Mouse (Mus musculus) MEL (cell line): ENCODE results near the gene Spdef.

Source experiments
- CHD1 ChIP-seq: IDR thresholded peaks from 2 replicates; pipeline ENCODE4 v1.6.1; 2012; ENCODE audit warnings: low read depth, mild to moderate bottlenecking, inconsistent platforms, low read length, improper control_type of control experiment
- CHD2 ChIP-seq: IDR thresholded peaks from 2 replicates; pipeline ENCODE4 v1.6.1; 2011; ENCODE audit warnings: low read length, improper control_type of control experiment
- CTCF ChIP-seq, 3 experiments: IDR thresholded peaks in 2 of 3; conservative IDR thresholded peaks in 1 of 3; 2 replicates each; pipeline ENCODE4 v1.5.1; 2011 to 2012; ENCODE audit warnings: low read length in 3 of 3, low read depth in 2 of 3, mild to moderate bottlenecking in 2 of 3, improper control_type of control experiment in 1 of 3, inconsistent platforms in 1 of 3, mixed read lengths in 1 of 3, moderate library complexity in 1 of 3; ENCODE audit not compliant: control insufficient read depth in 1 of 3, insufficient read depth in 1 of 3, poor library complexity in 1 of 3, severe bottlenecking in 1 of 3
- EP300 ChIP-seq, 2 experiments: IDR thresholded peaks; 2 replicates each; pipeline ENCODE4 v1.6.1; 2011; ENCODE audit warnings: improper control_type of control experiment in 2 of 2, low read length in 2 of 2, low read depth in 1 of 2, mild to moderate bottlenecking in 1 of 2
- GATA1 ChIP-seq: IDR thresholded peaks from 2 replicates; pipeline ENCODE4 v1.6.1; 2011; ENCODE audit warnings: low read depth, low read length, improper control_type of control experiment
- JUND ChIP-seq: IDR thresholded peaks from 2 replicates; pipeline ENCODE4 v1.6.1; 2011; ENCODE audit warnings: low read depth, mild to moderate bottlenecking, improper control_type of control experiment, low read length
- KAT2A ChIP-seq: conservative IDR thresholded peaks from 2 replicates; pipeline ENCODE4 v1.6.1; 2012; ENCODE audit warnings: low read depth, low read length, improper control_type of control experiment, inconsistent platforms
- MYB ChIP-seq: IDR thresholded peaks from 2 replicates; pipeline ENCODE4 v1.6.1; 2011; ENCODE audit warnings: mild to moderate bottlenecking, low read depth, low read length, improper control_type of control experiment
- POLR2A ChIP-seq, 2 experiments: IDR thresholded peaks; 2 replicates each; pipeline ENCODE4 v1.6.1; 2011 to 2012; ENCODE audit warnings: low read length in 2 of 2, mild to moderate bottlenecking in 2 of 2, control low read depth in 1 of 2, improper control_type of control experiment in 1 of 2, low read depth in 1 of 2, moderate library complexity in 1 of 2; ENCODE audit not compliant: control insufficient read depth in 1 of 2, insufficient read depth in 1 of 2, poor library complexity in 1 of 2
- RCOR1 ChIP-seq: IDR thresholded peaks from 2 replicates; pipeline ENCODE4 v1.6.1; 2012; ENCODE audit warnings: low read depth, mild to moderate bottlenecking, inconsistent platforms, low read length, improper control_type of control experiment
- TAL1 ChIP-seq: IDR thresholded peaks from 2 replicates; pipeline ENCODE4 v1.6.1; 2012; ENCODE audit warnings: mild to moderate bottlenecking, inconsistent platforms, low read length, moderate library complexity, mixed read lengths
- UBTF ChIP-seq: IDR thresholded peaks from 2 replicates; pipeline ENCODE4 v1.6.1; 2012; ENCODE audit warnings: low read depth, mild to moderate bottlenecking, inconsistent platforms, low read length, improper control_type of control experiment, moderate library complexity, borderline replicate concordance; ENCODE audit not compliant: insufficient read depth

DNA sequence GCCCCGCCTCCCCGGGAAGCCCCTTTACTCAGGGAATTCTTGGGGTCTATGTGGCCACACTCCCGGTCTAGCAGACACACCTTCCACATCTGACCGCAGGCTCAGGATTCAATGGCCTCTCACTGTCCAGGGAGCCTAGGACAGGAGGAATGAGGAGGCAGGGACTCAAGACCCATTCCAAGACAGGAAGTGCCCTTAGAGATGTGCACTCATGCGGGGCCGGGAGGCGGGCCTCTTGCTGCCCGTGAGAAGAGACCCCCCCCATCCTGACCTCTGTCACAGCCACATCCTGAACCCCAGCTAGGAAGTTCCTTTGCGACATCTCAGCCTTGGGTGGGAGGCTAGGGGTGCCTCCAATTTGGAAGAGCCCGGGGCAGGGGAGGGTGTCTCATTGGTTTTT lies 3.7 kb downstream of the Spdef start:
- TF ChIP-seq POLR2A (IDR thresholded peaks at IDR 0.05; ENCODE audit: control insufficient read depth in 1 of 2, insufficient read depth in 1 of 2, low read depth in 1 of 2, low read length in 2 of 2, poor library complexity in 1 of 2) = no peak
- TF ChIP-seq EP300 (IDR thresholded peaks at IDR 0.05; ENCODE audit: low read depth in 1 of 2, low read length in 2 of 2) = no peak
- TF ChIP-seq CTCF (IDR thresholded peaks at IDR 0.05 in 2 of 3, conservative IDR thresholded peaks at IDR 0.05 in 1 of 3; ENCODE audit: control insufficient read depth in 1 of 3, insufficient read depth in 1 of 3, low read depth in 2 of 3, low read length in 3 of 3, poor library complexity in 1 of 3, severe bottlenecking in 1 of 3) = no peak
- no peak for TF ChIP-seq JUND
- no peak for TF ChIP-seq MYB
- no peak for TF ChIP-seq GATA1
- no peak for TF ChIP-seq RCOR1
- TF ChIP-seq KAT2A = no peak
- TF ChIP-seq TAL1 = no peak
- TF ChIP-seq CHD1 = no peak
- no peak for TF ChIP-seq UBTF
- no peak for TF ChIP-seq CHD2
